Mouse (Mus musculus): ENCODE measurements at regions not wholly inside any gene's neighbourhood (a gene's known extent, or its start where the extent isn't known, plus 50 kb on each side); places are given as distances from the start of the nearest gene placed in this dataset.

DNA sequence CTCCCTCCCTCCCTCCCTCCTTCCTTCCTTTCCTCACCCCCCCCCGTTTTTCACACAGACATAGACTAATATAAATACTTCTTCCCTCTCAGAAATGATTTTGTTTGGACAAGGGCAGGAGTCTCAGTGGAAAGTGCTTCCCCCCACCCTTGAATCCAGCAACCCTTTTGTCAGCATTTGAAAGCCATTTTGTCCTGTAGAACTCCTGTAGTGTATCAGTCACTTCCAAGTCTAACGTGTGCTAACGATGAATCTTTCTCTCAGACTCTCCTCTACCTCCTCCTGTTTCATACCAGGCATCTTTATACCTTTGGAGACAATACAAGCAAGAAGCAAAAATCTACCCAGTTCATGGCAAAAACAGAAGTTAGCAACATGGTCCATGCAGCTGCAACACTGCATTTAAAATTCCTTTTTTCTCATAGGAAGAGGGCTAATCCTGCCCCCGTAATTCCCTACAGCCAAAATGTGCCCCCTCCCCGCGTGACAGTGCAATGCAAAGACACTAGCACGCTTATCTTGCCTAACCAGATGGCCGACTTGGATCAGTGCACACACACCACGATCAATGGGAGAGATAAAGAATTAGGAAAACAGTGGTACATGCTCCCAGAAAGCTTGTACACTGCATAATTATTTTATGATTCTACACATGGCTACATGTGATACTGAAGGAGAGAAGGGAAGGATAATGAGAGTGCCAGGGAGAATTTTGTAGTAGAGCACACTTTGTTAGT is 180.7 kb upstream of the Otx2 start:
- ATAC-seq: peak; percentile 84
- Histone ChIP-seq H3K36me3 (ENCODE audit: control insufficient read depth, insufficient read depth) (no peaks in the 10 kb centered on the region), H3K4me1 (replicated peaks; ENCODE audit: control insufficient read depth, insufficient read depth, low read length) (peaks cover 18% of the 10 kb centered on the region), H3K27me3 (replicated peaks; ENCODE audit: control insufficient read depth, insufficient read depth, low read length) (peaks cover 4% of the 10 kb centered on the region; the same call in 1 of the 2 replicates), H3K4me3 (replicated peaks; ENCODE audit: low read length) (no peak overlapping the region), H3K27ac (ENCODE audit: low read length) (no peak overlapping the region; the same call in 1 of the 2 replicates), H3K4me2 (ENCODE audit: low read length) (peak overlapping the region; percentile 13; the same call in 1 of the 2 replicates), H3K9ac (replicated peaks; ENCODE audit: low read depth, low read length) (no peak overlapping the region), H3K9me3 (ENCODE audit: control insufficient read depth, low read length) (no peaks in the 10 kb centered on the region)
- 30% methylated on average over 9 of the region's 9 CpGs for WGBS

DNA sequence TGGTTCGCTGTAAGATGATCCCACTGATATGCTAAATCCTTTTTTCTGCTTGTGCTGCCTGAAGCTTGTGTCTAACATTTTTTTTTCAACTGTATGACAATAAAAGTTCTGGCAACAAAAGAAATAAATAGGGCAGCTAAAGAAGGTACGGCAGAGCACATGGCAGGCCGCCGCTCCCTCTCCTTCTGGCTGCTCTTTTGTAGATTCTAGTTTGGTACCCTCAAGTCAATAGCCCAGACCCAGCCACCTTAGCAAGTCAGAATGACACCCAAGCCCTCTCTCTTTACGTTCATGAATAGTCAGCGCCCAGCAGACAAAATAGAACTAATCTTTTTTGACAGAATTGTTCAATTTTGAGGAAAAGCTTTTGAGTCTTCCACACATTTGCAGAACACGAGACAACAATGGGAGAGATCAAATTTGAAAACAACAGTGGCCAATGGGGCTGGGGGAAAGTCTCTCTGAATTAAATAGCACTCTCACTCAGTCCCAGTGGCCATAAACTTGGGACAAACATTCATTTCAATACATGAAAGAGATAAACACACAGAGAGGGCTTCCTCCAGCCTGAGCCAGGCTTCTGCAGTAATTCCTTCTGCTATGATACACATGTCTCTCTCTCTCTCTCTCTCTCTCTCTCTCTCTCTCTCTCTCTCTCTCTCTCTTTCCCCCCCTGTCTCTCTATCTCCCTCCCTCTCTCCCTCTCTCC is 180.0 kb upstream of the Otx2 start:
- Histone ChIP-seq H3K27me3 (replicated peaks; ENCODE audit: control insufficient read depth, insufficient read depth, low read length) (peaks cover 4% of the 10 kb centered on the region; the same call in 1 of the 2 replicates), H3K27ac (ENCODE audit: low read length) (no peak overlapping the region), H3K36me3 (ENCODE audit: control insufficient read depth, insufficient read depth) (no peaks in the 10 kb centered on the region), H3K4me3 (replicated peaks; ENCODE audit: low read length) (no peak overlapping the region), H3K4me1 (replicated peaks; ENCODE audit: control insufficient read depth, insufficient read depth, low read length) (peaks cover 18% of the 10 kb centered on the region), H3K9ac (replicated peaks; ENCODE audit: low read depth, low read length) (no peak overlapping the region), H3K9me3 (ENCODE audit: control insufficient read depth, low read length) (no peaks in the 10 kb centered on the region), H3K4me2 (ENCODE audit: low read length) (no peak overlapping the region)
- 12% methylated on average over 7 of the region's 7 CpGs for WGBS
- ATAC-seq: peak; percentile 30; the same call in 1 of the 2 replicates

DNA sequence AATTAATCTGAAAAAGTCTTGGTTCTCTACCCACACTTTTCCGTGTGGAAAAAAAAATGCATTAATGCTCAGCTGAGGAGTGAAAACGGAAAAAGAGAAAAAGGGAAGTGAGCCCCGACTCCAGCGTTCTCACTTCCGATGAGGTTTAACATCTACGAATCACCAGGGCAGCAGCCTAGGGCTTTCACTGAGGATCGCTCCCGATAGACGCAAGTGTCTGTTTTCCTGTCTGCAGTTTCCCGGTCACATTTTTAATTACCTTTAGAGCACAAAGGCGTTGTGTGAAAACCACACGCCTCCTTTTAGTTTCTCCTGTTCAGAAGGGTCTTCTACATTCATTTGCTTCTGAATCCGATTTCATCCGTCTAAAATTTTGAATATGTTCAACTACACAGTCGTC is 179.2 kb upstream of the Otx2 start:
- Histone ChIP-seq H3K36me3 (ENCODE audit: control insufficient read depth, insufficient read depth) (no peaks in the 10 kb centered on the region), H3K27me3 (replicated peaks; ENCODE audit: control insufficient read depth, insufficient read depth, low read length) (peaks cover 4% of the 10 kb centered on the region; the same call in 1 of the 2 replicates), H3K4me1 (replicated peaks; ENCODE audit: control insufficient read depth, insufficient read depth, low read length) (peaks cover 18% of the 10 kb centered on the region), H3K27ac (ENCODE audit: low read length) (no peak overlapping the region), H3K9me3 (ENCODE audit: control insufficient read depth, low read length) (no peaks in the 10 kb centered on the region), H3K4me2 (ENCODE audit: low read length) (peak overlapping the region; percentile 42), H3K4me3 (replicated peaks; ENCODE audit: low read length) (peak overlapping the region; percentile 17; the same call in 1 of the 2 replicates), H3K9ac (replicated peaks; ENCODE audit: low read depth, low read length) (no peak overlapping the region)
- ATAC-seq: no peak
- 2% methylated on average over 15 of the region's 15 CpGs for WGBS

DNA sequence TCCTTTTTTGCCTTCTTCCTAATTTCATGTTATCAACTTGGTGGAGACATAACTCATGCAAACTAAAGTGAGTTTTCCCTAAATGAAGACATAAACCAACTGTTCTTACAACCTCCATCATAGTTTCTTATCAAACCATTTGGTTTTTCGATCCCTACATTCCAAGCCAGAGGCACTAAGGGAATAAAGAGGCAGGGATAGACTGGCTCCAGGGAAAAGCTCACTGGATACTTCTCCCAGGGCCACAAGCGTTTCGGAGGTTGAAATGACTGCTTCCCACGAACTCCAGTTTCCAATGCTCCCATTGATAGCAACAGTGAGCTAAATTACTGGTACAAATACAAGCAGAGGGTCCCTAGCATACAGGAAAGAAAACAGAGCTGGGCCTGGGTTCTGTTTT is 178.4 kb upstream of the Otx2 start:
- Histone ChIP-seq H3K27ac (ENCODE audit: low read length) (no peak overlapping the region), H3K36me3 (ENCODE audit: control insufficient read depth, insufficient read depth) (no peaks in the 10 kb centered on the region), H3K4me2 (ENCODE audit: low read length) (no peak overlapping the region), H3K9ac (replicated peaks; ENCODE audit: low read depth, low read length) (no peak overlapping the region), H3K4me3 (replicated peaks; ENCODE audit: low read length) (no peak overlapping the region), H3K9me3 (ENCODE audit: control insufficient read depth, low read length) (no peaks in the 10 kb centered on the region), H3K27me3 (replicated peaks; ENCODE audit: control insufficient read depth, insufficient read depth, low read length) (peaks cover 4% of the 10 kb centered on the region; the same call in 1 of the 2 replicates), H3K4me1 (replicated peaks; ENCODE audit: control insufficient read depth, insufficient read depth, low read length) (peaks cover 20% of the 10 kb centered on the region)
- no peak for ATAC-seq
- 54% methylated on average over 4 of the region's 4 CpGs for WGBS

DNA sequence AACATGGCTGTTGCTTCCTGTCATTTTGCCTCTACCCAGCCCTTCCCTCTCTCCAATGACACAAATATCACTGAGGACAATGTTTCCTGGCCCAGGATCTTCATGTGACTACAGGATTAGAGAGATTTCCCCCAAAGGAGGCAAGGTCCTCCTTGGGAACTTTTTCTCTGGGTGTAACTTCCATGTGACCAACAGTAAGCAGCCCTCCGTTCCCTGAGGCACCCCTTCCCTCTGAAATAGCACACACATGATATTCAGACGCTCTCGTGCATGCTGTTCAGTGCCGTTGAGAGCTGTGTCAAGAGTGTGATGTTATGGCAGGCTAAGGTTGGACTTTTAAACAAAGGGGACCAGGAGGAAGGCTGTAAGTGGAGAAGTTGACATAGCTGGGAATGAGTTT is 169.2 kb upstream of the Otx2 start:
- WGBS: 91% methylated on average over 4 of the region's 4 CpGs
- ATAC-seq: no peak
- peaks cover 3% of the 10 kb centered on the region; the same call in 1 of the 2 replicates for H3K27me3 ChIP-seq (replicated peaks; ENCODE audit: control insufficient read depth, insufficient read depth, low read length)
- H3K36me3 ChIP-seq (ENCODE audit: control insufficient read depth, insufficient read depth): no peaks in the 10 kb centered on the region
- 0 out of 2 replicates have a peak, but pooled peaks cover 2% of the 10 kb centered on the region for H3K4me1 ChIP-seq (replicated peaks; ENCODE audit: control insufficient read depth, insufficient read depth, low read length)
- no peak overlapping the region for H3K4me2 ChIP-seq (ENCODE audit: low read length)
- H3K27ac ChIP-seq (ENCODE audit: low read length): no peak overlapping the region
- no peaks in the 10 kb centered on the region for H3K9me3 ChIP-seq (ENCODE audit: control insufficient read depth, low read length)
- H3K4me3 ChIP-seq (replicated peaks; ENCODE audit: low read length): no peak overlapping the region
- H3K9ac ChIP-seq (replicated peaks; ENCODE audit: low read depth, low read length): no peak overlapping the region

DNA sequence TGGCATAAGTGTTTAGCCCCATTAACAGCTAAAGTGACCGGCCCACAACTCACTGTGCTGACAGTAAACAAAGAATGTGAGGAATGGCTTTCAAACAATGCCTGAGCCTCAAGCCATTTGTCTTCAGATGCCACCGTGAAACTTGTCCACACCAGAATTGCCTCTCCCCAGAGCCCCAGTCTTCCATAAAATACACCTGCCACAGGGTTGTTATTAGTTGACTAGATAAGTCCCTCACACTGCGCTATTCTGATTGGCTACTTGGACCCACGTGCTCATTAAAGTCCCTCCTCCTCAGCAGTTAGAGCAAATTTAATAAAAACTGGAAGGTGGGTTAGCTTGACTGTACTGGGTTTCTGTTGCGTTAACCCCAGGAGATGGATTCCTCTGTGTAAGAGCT is 167.7 kb upstream of the Otx2 start:
- no peaks in the 10 kb centered on the region for H3K9me3 ChIP-seq (ENCODE audit: control insufficient read depth, low read length)
- no peak for ATAC-seq
- no peak overlapping the region for H3K9ac ChIP-seq (replicated peaks; ENCODE audit: low read depth, low read length)
- no peak overlapping the region for H3K4me2 ChIP-seq (ENCODE audit: low read length)
- H3K36me3 ChIP-seq (ENCODE audit: control insufficient read depth, insufficient read depth): no peaks in the 10 kb centered on the region
- WGBS: 56% methylated on average over 5 of the region's 5 CpGs
- peaks cover 3% of the 10 kb centered on the region; the same call in 1 of the 2 replicates for H3K27me3 ChIP-seq (replicated peaks; ENCODE audit: control insufficient read depth, insufficient read depth, low read length)
- no peak overlapping the region for H3K27ac ChIP-seq (ENCODE audit: low read length)
- H3K4me1 ChIP-seq (replicated peaks; ENCODE audit: control insufficient read depth, insufficient read depth, low read length): no peaks in the 10 kb centered on the region
- no peak overlapping the region for H3K4me3 ChIP-seq (replicated peaks; ENCODE audit: low read length)

DNA sequence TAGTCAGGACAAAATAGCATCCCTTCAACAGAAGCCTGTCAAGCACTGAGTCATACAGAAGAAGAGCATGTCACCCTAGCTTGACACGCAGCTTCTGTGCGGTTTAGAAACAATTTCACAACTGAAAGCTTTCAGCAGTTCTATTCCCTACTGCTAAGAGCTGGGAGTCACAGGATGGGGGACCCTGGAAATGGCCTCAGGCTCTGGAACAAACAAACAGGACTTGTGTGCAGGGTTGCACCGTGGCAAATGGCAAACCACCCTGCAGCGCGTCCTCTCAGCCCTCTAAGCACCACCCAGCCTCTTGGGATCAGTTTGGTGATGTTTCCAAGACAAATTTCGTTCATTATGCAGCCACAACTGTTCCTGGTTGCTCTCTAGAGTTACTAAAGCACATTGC is 163.6 kb upstream of the Otx2 start:
- no peaks in the 10 kb centered on the region for H3K9me3 ChIP-seq (ENCODE audit: control insufficient read depth, low read length)
- H3K4me1 ChIP-seq (replicated peaks; ENCODE audit: control insufficient read depth, insufficient read depth, low read length): no peaks in the 10 kb centered on the region
- no peak overlapping the region for H3K4me2 ChIP-seq (ENCODE audit: low read length)
- no peak overlapping the region for H3K4me3 ChIP-seq (replicated peaks; ENCODE audit: low read length)
- ATAC-seq: no peak
- no peaks in the 10 kb centered on the region for H3K36me3 ChIP-seq (ENCODE audit: control insufficient read depth, insufficient read depth)
- 80% methylated on average over 6 of the region's 6 CpGs for WGBS
- no peaks in the 10 kb centered on the region for H3K27me3 ChIP-seq (replicated peaks; ENCODE audit: control insufficient read depth, insufficient read depth, low read length)
- no peak overlapping the region for H3K9ac ChIP-seq (replicated peaks; ENCODE audit: low read depth, low read length)
- no peak overlapping the region for H3K27ac ChIP-seq (ENCODE audit: low read length)

DNA sequence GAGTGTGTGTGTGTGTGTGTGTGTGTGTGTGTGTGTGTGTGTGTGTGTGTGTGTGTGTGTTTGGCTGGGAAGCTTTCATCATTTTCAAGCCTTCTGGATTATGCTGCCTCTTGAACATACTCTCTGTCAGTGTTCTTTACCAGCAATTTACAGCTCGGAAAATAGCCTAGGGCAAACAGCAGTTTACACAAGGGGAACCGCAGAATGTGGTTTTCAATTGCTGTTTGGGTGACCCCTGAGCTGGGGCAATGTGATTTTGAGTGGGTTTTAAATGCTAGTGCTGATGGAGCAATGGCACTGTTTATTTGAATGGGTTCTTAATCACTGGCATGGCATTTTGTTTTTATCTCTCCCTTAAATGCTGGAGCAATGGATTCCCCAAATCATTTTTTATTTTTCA is 162.5 kb upstream of the Otx2 start:
- ATAC-seq: no peak
- Histone ChIP-seq H3K27me3 (replicated peaks; ENCODE audit: control insufficient read depth, insufficient read depth, low read length) (no peaks in the 10 kb centered on the region), H3K4me2 (ENCODE audit: low read length) (no peak overlapping the region), H3K9me3 (ENCODE audit: control insufficient read depth, low read length) (no peaks in the 10 kb centered on the region), H3K4me3 (replicated peaks; ENCODE audit: low read length) (no peak overlapping the region), H3K27ac (ENCODE audit: low read length) (no peak overlapping the region), H3K9ac (replicated peaks; ENCODE audit: low read depth, low read length) (no peak overlapping the region), H3K4me1 (replicated peaks; ENCODE audit: control insufficient read depth, insufficient read depth, low read length) (no peaks in the 10 kb centered on the region), H3K36me3 (ENCODE audit: control insufficient read depth, insufficient read depth) (no peaks in the 10 kb centered on the region)
- 44% methylated on average over 2 of the region's 2 CpGs for WGBS

DNA sequence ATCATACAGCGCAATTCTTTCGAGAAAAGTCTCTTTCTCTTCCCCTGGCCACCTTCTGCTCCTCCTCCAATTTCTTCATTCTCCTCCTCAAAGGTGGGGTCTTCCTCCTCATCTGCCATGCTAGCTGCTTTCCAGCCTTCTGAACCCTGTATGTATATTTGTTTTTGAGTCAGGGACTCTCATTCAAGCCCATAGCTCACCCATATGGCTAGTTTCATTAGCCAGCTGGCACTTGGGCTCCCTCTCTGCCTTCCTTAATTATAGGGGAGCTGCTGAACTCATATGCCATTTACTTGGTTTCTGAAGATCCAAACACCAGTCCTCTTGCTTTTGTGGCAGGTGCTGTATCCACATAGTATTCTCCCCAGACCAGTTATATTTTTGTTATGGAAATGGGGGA is 160.8 kb upstream of the Otx2 start:
- H3K27ac ChIP-seq (ENCODE audit: low read length): no peak overlapping the region
- no peak for ATAC-seq
- no peaks in the 10 kb centered on the region for H3K9me3 ChIP-seq (ENCODE audit: control insufficient read depth, low read length)
- no peaks in the 10 kb centered on the region for H3K36me3 ChIP-seq (ENCODE audit: control insufficient read depth, insufficient read depth)
- no peak overlapping the region for H3K9ac ChIP-seq (replicated peaks; ENCODE audit: low read depth, low read length)
- no peaks in the 10 kb centered on the region for H3K4me1 ChIP-seq (replicated peaks; ENCODE audit: control insufficient read depth, insufficient read depth, low read length)
- 96% methylated on average over 2 of the region's 2 CpGs for whole genome bisulfite sequencing
- H3K4me2 ChIP-seq (ENCODE audit: low read length): no peak overlapping the region
- no peak overlapping the region for H3K4me3 ChIP-seq (replicated peaks; ENCODE audit: low read length)
- no peaks in the 10 kb centered on the region for H3K27me3 ChIP-seq (replicated peaks; ENCODE audit: control insufficient read depth, insufficient read depth, low read length)

Measured in forebrain, embryonic 16.5 days (tissue).